Mouse (Mus musculus) kidney, postnatal 25 days (tissue): ENCODE results near the gene Ssbp3.

Experiments
- DNase-seq, 2 experiments: peaks; one replicate each; pipeline ENCODE4 v3.0.0; 2021; ENCODE audit warnings: mixed read lengths in 2 of 2

Gene Ssbp3

DNA sequence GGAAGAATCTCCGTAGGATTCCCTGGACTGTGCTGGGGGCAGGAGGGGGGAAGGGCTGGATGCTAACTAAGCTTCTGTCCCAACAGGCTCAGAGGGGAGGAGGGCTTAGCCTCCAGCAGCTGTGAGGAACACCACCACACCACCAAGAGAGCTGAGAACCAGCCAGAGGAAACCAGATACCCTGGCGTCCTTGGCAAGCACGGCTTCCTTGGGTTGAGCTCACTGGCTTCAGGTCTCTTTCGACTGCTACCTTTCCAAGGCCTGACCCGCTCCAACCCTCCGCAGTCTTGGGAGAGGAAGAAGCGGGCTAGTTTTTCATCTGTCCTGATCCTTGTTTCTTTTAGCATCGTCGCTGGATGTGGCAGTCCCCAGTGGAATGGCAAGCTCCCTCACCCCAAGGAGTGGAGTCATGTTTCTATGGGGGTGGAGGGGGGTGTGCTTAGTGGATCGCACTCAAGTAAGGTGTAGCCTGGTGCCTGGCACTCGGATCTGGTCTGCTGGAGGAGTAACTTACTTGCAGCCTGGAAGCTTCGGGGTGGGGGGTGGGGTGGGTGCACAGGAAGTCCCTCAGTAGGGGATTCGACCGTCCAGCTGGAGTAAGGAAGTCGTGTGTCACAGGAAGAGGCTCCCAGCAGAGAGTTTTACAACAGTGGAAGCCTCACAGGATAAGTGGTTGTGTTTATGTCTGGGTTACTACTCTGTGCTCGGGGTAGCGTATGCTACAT is 2.6 kb upstream of the Ssbp3 start:
- peak; percentile 28 to 51 for DNase-seq

- peak; percentile 74 to 79 for DNase-seq
Observed at GRCm38 (mm10) chr4:106908426-106908809, 2.1 kb upstream of the Ssbp3 start.

GRCm38 (mm10) chr4:106908950-106909751 is 1.4 kb upstream of the Ssbp3 start:
- DNase-seq: peak; percentile 62

DNA sequence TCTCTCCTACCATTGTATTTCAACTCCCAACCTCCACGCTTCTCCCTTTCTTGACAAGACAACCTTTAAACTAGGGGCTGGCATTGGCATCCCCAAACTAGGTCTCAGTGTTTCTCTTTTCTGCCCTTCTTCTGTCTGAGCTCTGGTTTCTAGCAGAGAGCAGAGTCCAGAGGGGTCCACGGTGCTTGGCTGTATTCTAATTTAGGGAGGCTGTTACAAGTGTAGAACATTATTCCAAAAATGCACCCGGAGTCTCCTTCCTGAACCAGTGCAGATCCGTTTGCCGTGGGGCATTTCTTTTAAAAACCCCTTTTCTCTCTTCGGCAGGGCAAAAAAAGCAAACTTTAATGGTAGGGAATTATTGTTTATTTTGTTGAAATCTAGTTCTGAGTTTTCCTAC is 704 bp upstream of the Ssbp3 start:
- peak in 1 of 2 experiments; percentile 23 for DNase-seq

DNA sequence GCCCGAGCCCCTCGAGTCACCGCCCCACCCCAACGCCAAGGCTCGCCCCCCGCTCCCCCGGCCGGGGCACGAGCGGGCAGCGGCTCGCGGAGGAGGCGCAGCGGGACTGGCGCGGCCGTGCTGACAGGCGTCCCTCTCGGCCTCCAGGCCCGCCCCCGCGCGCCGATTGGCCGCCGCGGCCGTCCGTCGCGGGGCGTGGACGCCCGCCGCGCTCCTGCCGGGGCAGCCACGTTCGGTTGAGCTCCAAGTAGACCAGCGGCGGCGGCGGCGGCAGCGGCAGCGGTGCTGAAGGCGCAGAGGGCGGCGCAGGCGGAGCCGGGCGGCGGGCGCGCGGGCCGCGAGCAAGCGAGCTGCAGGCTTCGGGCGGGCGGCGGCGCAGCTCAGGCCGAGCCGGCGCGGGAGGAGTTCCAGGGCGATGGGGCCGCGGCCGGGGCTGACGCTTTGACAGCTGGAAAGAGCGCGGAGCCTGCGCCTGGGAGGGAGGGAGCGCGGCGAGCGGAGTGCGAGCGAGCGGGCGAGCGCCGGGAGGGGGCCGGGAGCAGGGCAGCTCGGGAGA is 823 bp downstream of the Ssbp3 start:
- peak; percentile 91 to 98 for DNase-seq

DNA sequence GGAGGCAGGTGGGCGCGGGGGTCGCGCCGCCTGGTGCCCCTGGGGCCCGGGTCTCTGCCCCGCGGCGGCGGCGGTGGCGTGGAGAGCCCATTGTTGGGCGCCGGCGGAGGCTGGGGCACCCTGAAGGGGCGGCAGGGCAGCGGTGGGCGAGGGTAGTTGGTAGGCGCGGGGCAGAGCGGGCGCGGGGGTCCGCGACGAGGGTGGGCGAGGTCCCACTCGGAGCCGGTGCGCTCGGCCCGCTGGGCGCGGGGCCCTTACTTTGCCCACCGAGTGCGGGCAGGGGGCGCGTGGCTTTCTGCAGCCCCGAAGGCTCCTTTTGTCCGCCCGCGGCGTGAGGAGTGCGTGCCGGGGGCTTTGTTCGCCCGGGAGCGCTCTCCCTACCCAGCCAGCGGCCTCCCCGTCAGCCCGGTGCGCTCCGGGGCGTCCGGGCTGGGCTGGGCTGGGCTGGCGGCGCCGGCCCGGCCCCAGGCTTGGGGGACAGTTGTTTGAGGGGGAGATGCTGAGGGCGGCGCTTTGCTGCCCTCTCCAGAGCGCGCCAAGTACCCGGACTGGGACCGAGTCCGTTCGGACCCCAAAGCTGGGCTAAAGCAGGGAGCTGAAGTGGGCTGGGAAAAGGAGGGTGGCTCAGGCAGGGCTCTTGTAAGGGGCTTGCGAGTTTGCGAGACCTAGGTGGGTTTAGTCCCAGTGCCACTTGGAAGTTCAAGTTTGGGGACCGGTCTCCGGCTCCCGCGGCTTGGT is 1.6 kb downstream of the Ssbp3 start:
- DNase-seq: peak; percentile 16 to 48

DNA sequence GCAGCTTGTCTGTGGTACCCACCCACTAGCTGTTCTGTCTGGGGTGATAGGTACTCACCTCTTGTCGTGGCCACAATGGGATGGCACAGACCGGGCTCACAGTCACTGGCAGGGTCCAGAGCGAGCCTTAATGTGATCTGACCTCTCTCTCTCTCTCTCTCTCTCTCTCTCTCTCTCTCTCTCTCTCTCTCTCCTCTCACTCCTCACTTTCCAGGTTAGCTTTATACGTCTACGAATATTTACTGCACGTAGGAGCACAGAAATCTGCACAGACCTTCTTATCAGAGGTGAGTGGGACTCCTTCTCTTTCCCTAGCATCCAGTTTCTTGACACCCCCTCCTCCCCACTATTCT is 2.2 kb downstream of the Ssbp3 start:
- DNase-seq: peak in 1 of 2 experiments; percentile 19

DNA sequence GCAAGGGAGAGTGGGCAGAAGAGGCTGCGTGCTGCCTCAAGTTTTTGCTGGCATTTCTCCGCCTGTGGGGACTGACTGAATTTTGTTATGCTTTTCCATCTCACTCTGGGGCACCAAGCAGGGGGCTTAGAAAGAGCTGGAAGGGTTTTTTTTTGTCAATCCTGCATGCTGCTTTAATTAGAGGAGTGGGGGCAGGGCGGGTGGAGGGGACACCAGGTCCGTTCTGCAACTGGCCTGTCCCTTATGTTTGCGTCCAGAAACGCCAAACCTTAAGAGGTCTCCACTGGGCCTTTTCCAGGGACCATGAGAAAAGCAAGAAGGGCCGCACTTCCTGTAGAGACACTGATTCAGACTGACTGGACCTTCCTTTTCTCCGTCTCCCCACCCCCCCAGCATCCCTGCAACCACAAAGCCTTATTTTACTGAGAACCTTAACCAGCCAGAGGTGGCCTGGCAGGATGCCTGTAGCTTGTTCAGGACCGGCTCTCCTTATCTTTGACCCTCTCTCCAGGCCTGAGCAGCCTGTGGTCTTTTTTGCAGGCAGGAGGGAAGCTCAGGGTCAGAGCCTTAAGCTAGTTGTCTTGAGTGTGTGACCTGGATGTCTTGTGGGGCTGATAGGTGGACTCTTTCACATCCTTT is 3.0 kb downstream of the Ssbp3 start:
- peak in 1 of 2 experiments; percentile 40 for DNase-seq

DNA sequence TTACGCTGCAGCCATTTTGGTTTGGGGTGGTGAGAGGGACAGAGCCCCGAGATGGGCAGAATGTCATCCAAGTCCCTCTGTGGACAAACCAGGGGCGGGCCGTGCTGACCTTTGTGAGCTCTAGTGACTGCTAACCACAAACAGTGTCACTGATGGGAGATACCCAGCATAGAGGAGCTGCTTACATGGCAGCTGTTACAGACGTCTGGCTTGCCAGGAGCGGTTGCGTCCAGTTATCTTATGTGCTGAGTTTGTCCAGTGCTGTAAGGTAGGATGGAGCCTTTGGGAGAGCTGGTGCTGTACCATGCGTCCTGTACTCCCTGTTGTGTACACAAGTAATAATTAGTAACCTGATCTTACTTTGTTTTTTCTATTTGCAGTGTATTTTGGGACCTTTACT is 4.8 kb downstream of the Ssbp3 start:
- DNase-seq: no peak

GRCm38 (mm10) chr4:106918263-106918662 is 7.8 kb downstream of the Ssbp3 start:
- DNase-seq: no peak

- DNase-seq: no peak
Observed at GRCm38 (mm10) chr4:106920119-106920518, 9.6 kb downstream of the Ssbp3 start.

DNA sequence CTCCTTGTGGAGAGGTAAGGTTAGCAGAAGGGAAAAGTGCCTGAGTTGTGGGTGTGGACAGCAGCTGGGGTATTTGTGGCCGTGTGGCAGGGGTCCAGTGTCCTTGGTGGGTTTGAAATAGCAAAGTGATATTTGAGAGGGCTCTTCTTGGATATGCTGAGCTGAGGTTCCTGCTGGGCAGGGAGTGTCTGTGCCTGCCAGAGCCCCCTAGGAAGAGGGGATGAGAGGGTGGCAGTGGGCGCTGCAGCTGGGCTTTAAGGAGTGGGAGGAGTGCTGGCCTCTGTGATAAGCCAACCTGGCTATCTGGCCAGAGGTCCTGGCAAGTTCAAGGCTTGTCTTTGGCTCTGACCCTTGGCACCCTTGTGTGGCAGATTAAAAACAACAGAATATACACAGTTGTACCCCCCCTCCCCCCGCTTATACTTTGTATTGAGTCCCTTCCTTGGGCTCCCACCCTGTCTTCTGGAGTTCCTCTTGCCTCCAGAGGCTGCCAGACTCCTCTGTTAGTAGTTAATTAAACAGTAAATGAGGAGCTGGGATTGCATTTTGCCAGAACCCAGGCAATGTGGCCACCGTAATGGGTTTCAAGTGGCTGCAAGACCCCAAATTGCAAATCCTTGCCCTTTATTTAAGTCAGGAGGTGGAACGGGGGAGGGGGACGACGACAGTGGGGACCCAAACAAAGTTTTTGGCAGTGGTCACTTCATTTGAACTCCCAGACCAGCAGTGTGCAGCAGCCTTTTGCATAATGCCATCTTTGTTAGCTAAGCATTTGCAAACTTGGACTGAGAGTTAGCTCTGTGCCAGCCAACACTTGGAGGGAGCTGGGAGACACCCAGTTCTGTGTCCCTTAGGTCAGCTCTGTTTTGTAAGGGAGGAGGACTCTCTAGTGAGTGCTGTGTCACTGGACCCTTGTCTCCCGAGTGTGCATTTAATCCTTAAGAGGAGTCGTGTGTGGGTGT is 11.2 kb downstream of the Ssbp3 start:
- DNase-seq: peak; percentile 14 to 56

GRCm38 (mm10) chr4:106922919-106923318 is 12.4 kb downstream of the Ssbp3 start:
- DNase-seq: no peak

DNA sequence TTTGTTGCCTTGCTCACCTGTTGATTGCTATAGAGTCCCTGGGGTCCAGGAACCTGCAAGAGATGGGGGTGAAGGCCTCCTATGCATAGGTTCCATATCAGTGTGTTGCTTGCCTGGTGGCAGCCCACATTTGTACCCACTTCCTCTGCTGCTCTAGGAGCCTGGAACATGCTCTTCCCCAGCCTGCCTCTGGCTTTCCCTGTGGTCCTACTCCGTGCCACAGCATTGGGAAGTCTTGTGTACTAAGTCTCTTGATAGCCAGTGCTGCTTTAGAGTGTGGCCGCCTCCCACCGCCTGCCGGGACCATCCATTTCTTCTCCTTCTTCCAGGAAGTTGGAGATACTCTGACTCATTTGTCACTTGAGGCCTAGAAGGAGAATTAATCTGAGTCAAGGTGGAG is 13.7 kb downstream of the Ssbp3 start:
- DNase-seq: no peak

DNA sequence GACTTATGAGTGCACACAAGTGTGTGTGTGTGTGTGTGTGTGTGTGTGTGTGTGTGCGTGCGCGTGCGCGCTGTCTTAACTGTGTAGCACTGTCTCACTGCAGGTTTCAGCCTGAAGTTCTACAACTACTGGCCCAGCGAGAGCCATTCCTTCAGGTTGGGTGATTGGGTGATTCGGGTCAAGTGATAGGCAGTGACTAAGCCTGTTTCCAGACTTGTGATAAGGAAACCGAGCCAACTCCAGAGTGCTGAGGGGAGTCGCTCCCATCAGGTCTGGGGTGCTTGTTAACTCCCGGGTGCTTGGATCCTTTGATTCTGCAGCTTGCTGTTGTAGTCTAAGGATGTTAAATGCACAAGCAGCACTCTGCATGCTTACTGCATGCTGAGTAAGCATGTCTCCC is 14.4 kb downstream of the Ssbp3 start:
- DNase-seq: no peak

DNA sequence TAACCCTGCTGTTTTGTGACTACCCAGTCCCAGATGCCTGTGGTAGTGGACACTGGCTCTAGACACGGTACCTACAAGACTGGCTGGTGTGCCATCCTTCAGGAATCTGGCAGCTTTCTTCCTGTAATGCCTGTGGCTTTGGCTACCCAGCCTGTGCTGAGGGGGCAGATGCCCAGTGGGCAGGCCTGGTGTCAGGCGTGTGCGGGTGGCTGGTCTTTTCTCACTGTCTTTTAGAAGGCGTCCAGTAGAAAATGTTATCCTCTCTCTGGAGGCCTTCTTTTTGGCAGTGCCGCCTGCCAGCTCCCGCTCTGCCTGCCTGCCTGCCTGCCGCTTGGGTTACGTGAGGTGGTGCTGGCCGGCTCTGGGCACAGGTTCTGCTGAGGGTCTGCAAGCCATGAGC is 15.9 kb downstream of the Ssbp3 start:
- DNase-seq: no peak

- DNase-seq: no peak
Observed at GRCm38 (mm10) chr4:106927034-106927433, 16.5 kb downstream of the Ssbp3 start.

DNA sequence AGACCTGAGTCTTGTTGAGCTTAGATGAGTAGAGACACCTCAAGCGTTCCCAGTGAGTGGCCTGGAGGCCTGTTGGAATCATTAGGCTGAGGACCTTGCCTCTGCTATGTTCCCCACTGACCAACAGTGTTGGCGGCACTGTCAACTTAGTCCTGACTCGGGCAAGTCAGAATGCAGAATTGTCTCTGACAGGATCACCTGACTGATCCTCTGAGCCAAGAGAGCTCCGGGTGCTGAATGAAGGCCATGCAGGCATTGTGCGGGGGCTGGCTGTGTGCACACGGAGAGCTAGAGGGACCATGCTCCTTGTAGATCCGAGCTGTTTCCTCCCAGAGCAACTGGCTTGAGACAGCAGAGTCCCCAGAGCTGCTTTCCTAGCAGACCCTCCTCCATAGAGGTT is 18.5 kb downstream of the Ssbp3 start:
- no peak for DNase-seq

- DNase-seq: no peak
Observed at GRCm38 (mm10) chr4:106932583-106932982, 22.1 kb downstream of the Ssbp3 start.

GRCm38 (mm10) chr4:106933813-106934482 is 23.4 kb downstream of the Ssbp3 start:
- DNase-seq: no peak
